Mouse (Mus musculus) forelimb bud, embryonic 11.5 days (tissue): ENCODE data around the gene Dkc1.
"Not testable (repeated sequence)": the region's sequence is repeated elsewhere in the genome, so short reads cannot be mapped to it uniquely, and the experiment has no call there.

Source experiments
- DNase-seq: peaks from one replicate; pipeline ENCODE4 v3.0.0-alpha.2; 2012; ENCODE audit warnings: low read depth, low spot score

Gene Dkc1

GRCm38 (mm10) chrX:75138182-75138581, 42.5 kb downstream of the Dkc1 start:
- DNase-seq, result no peak

GRCm38 (mm10) chrX:75143124-75143555, 47.5 kb downstream of the Dkc1 start:
- not testable (repeated sequence) for DNase-seq

GRCm38 (mm10) chrX:75148414-75148813, 52.8 kb downstream of the Dkc1 start:
- no peak for DNase-seq

- DNase-seq, result no peak
Measured at GRCm38 (mm10) chrX:75150304-75150703, 54.6 kb downstream of the Dkc1 start.

GRCm38 (mm10) chrX:75152249-75152648, 56.6 kb downstream of the Dkc1 start:
- DNase-seq, result no peak

- DNase-seq, result peak; percentile 8
Measured at GRCm38 (mm10) chrX:75155576-75156243, 60.1 kb downstream of the Dkc1 start.
